Mouse (Mus musculus) gastrocnemius, adult 2 months (tissue): ENCODE measurements around the gene Gm853. TPM values are rescaled to one million over a fixed set of nuclear protein-coding genes. Genes with fewer than 3 reads are reported as not detected.
A peak's percentile ranks its signal among the peaks of the same experiment; 100 is the strongest.

Experiments
- DNase-seq: peaks from one replicate; pipeline ENCODE4 v3.0.0; 2022
- H3K27ac ChIP-seq: fragments of 200-600 bp; 2 replicates; pipeline ENCODE4 v1.8.1; 2022; ENCODE audit warnings: mild to moderate bottlenecking
- H3K4me3 ChIP-seq: fragments of 200-600 bp; 2 replicates; pipeline ENCODE4 v1.8.1; 2022; ENCODE audit warnings: mild to moderate bottlenecking, moderate library complexity
- CTCF ChIP-seq: fragments of 200-600 bp; IDR thresholded peaks from 2 replicates; pipeline ENCODE4 v1.8.1; 2022; ENCODE audit warnings: antibody characterized with exemption, mild to moderate bottlenecking, moderate library complexity
- intact Hi-C: fragments of 180-260 bp; cut with DNase I; formaldehyde crosslinking; loops from one replicate; pipeline ENCODE4 v1.15.1; 2025
- total RNA-seq, 2 experiments: library from RNA; stranded (reverse); gene quantifications; 2 replicates each; pipeline ENCODE4 v1.2.3; 2021

Gene Gm853
- total RNA-seq, 2 experiments from 2014 or later = not detected

GRCm38 (mm10) chr4:130198694-130199670 is 23.2 kb downstream of the Gm853 start:
- TF ChIP-seq CTCF = peak; percentile 98; the same call in 1 of the 2 replicates
- DNase-seq = peak; percentile 85
- H3K4me3 ChIP-seq = peak overlapping the region; percentile 67
- intact Hi-C loops = loop anchor here (1.0 kb wide), 3 partner anchors 47 to 335 kb away; no protein-coding TSS in a partner anchor
- no peak overlapping the region for H3K27ac ChIP-seq

- no peak for TF ChIP-seq CTCF
- Histone ChIP-seq H3K4me3 (no peak overlapping the region), H3K27ac (no peak overlapping the region)
- no peak for DNase-seq
- intact Hi-C loops = no loop called here
Observed at GRCm38 (mm10) chr4:130196542-130196941, 25.7 kb downstream of the Gm853 start.

- Histone ChIP-seq H3K27ac (no peak overlapping the region), H3K4me3 (no peak overlapping the region)
- TF ChIP-seq CTCF = no peak
- no peak for DNase-seq
- intact Hi-C loops = no loop called here
Observed at GRCm38 (mm10) chr4:130195924-130196323, 26.3 kb downstream of the Gm853 start.

GRCm38 (mm10) chr4:130192266-130192665 is 29.9 kb downstream of the Gm853 start:
- no peak for TF ChIP-seq CTCF
- no peak for DNase-seq
- intact Hi-C loops = no loop called here
- Histone ChIP-seq H3K27ac (no peak overlapping the region), H3K4me3 (no peak overlapping the region)

GRCm38 (mm10) chr4:130189606-130190005 is 32.6 kb downstream of the Gm853 start:
- intact Hi-C loops = loop anchor here (1.0 to 2.0 kb wide), 2 partner anchors 51 to 231 kb away; no protein-coding TSS in a partner anchor
- no peak for TF ChIP-seq CTCF
- Histone ChIP-seq H3K27ac (no peak overlapping the region), H3K4me3 (no peak overlapping the region)
- no peak for DNase-seq

GRCm38 (mm10) chr4:130188806-130189297 is 33.3 kb downstream of the Gm853 start:
- Histone ChIP-seq H3K27ac (no peak overlapping the region), H3K4me3 (peak overlapping the region; percentile 42)
- intact Hi-C loops = loop anchor here (1.0 to 2.0 kb wide), 2 partner anchors 51 to 230 kb away; no protein-coding TSS in a partner anchor
- peak; percentile 97 for TF ChIP-seq CTCF
- peak; percentile 86 for DNase-seq

- TF ChIP-seq CTCF = no peak
- H3K4me3 ChIP-seq = no peak overlapping the region
- intact Hi-C loops = no loop called here
- no peak overlapping the region for H3K27ac ChIP-seq
- DNase-seq = no peak
Observed at GRCm38 (mm10) chr4:130186891-130187290, 35.3 kb downstream of the Gm853 start.

- no peak overlapping the region for H3K27ac ChIP-seq
- DNase-seq = no peak
- intact Hi-C loops = no loop called here
- TF ChIP-seq CTCF = no peak
- no peak overlapping the region for H3K4me3 ChIP-seq
Observed at GRCm38 (mm10) chr4:130186450-130186849, 35.8 kb downstream of the Gm853 start.

- DNase-seq = no peak
- no peak for TF ChIP-seq CTCF
- Histone ChIP-seq H3K4me3 (no peak overlapping the region), H3K27ac (no peak overlapping the region)
- intact Hi-C loops = no loop called here
Observed at GRCm38 (mm10) chr4:130183879-130184278, 38.3 kb downstream of the Gm853 start.

GRCm38 (mm10) chr4:130183023-130183422 is 39.2 kb downstream of the Gm853 start:
- TF ChIP-seq CTCF = no peak
- Histone ChIP-seq H3K4me3 (no peak overlapping the region), H3K27ac (no peak overlapping the region)
- no peak for DNase-seq
- intact Hi-C loops = no loop called here

- Histone ChIP-seq H3K4me3 (no peak overlapping the region), H3K27ac (no peak overlapping the region)
- no peak for DNase-seq
- intact Hi-C loops = no loop called here
- no peak for TF ChIP-seq CTCF
Observed at GRCm38 (mm10) chr4:130181886-130182285, 40.3 kb downstream of the Gm853 start.

- no peak overlapping the region for H3K27ac ChIP-seq
- no peak for DNase-seq
- no peak overlapping the region for H3K4me3 ChIP-seq
- intact Hi-C loops = no loop called here
- TF ChIP-seq CTCF = no peak
Observed at GRCm38 (mm10) chr4:130180909-130181602, 41.1 kb downstream of the Gm853 start.

GRCm38 (mm10) chr4:130179876-130180275 is 42.3 kb downstream of the Gm853 start:
- no peak for DNase-seq
- Histone ChIP-seq H3K4me3 (no peak overlapping the region), H3K27ac (no peak overlapping the region)
- no peak for TF ChIP-seq CTCF
- intact Hi-C loops = no loop called here
